Mouse (Mus musculus) effector memory CD4-positive, alpha-beta T cell, adult 5 months (primary cell): ENCODE data around the gene Adarb1. TPM values are rescaled to one million over a fixed set of nuclear protein-coding genes. Genes with fewer than 3 reads are reported as not detected.

Experiments used
- polyA plus RNA-seq: library from polyadenylated mRNA; unstranded; fragments of 100-300 nt; shearing (Covaris generic); gene quantifications from one replicate; pipeline ENCODE4 v1.2.1, GENCODE M21; 2017

Gene Adarb1
- 2.9 TPM for polyA plus RNA-seq

GRCm38 (mm10) chr10:77418138-77418537 is at the start of gene Adarb1:
Gene Adarb1, minus strand, starts transcription at chr10:77418270.

GRCm38 (mm10) chr10:77258704-77259621 is 159.1 kb downstream of the Adarb1 start, which contains the start of gene Pofut2:
Gene Pofut2, plus strand, starts transcription at chr10:77259218.

Other genes with a start within 250 kb of the Adarb1 start
- 47.3 TPM for gene Pofut2, start 159.1 kb downstream of the Adarb1 start, polyA plus RNA-seq
- 23.3 TPM for gene Fam207a, start 97.5 kb upstream of the Adarb1 start, polyA plus RNA-seq
- gene Itgb2, start 112.0 kb upstream of the Adarb1 start, polyA plus RNA-seq = 547 TPM
- 86.6 TPM for gene Pttg1ip, start 163.4 kb upstream of the Adarb1 start, polyA plus RNA-seq
- 103 TPM for gene Sumo3, start 187.8 kb upstream of the Adarb1 start, polyA plus RNA-seq
- gene Gm49325, start 187.9 kb upstream of the Adarb1 start, polyA plus RNA-seq = not detected
- 54.5 TPM for gene Ube2g2, start 204.0 kb upstream of the Adarb1 start, polyA plus RNA-seq